Mouse (Mus musculus) adrenal gland (tissue): ENCODE measurements around the gene Dock4.
"Not testable (repeated sequence)": the region's sequence is repeated elsewhere in the genome, so short reads cannot be mapped to it uniquely, and the experiment has no call there.

Experiments
- intact Hi-C: fragments of 180-260 bp; cut with DNase I; formaldehyde crosslinking; loops from one replicate; pipeline ENCODE4 v1.15.1; 2025

Gene Dock4

DNA sequence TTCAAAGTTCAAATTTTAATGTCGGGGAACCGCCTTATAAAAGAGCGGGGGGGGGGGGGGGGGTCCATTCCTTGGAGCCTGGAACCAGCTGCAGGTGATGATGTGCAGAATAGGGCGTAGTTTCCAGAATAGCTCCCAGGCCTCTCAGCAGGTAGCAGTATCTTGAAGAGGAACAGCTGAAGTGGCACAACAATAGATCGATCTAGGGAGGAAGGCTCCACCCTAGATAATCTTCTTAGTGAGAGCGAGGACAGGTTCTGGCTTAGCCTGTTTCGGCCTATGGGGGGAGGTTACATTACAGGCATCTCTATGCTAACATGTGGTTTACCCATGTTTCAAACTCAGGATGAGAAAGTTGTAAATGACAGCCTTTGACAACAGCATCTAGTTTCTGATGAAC lies 411.7 kb downstream of the Dock4 start:
- intact Hi-C loops, result no loop called here

DNA sequence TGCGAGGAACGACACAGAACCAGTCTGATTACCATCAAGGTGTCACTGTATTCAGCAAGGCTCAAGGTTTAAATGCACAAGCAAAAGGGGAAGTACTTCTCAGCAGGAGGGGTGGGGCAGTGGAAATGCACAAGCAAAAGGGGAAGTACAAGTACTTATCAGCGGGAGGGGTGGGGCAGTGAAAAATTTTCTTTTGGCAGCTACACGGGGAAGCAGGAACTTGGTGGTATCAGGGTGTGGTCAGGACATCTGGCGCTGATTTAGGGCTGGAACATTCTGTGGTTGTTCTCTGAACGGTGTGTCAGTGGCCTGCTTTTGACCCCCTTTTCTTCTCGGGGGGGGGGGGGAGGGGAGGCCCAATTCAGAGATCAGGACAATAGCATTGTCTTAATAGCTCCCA lies 413.0 kb downstream of the Dock4 start:
- intact Hi-C loops, result not testable (repeated sequence)

DNA sequence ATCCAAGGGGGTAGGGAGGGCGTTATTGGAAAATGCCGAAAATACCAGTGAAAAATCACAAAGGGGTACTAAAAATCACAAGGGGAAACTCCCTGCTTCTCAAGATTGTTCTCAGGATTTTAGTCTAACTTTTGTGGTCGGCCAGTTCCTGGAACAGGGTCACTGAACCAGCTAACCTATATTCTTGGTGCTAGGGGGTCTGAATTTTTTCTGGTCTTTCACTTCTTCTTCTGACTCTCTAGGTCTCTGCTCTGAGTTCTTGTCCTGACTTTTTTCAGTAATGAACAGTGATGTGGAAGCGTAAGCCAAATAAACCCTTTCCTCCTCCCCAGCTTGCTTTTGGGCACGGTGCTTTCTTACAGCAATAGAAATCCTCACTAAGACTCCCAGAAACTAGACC lies 424.6 kb downstream of the Dock4 start:
- intact Hi-C loops, result no loop called here

DNA sequence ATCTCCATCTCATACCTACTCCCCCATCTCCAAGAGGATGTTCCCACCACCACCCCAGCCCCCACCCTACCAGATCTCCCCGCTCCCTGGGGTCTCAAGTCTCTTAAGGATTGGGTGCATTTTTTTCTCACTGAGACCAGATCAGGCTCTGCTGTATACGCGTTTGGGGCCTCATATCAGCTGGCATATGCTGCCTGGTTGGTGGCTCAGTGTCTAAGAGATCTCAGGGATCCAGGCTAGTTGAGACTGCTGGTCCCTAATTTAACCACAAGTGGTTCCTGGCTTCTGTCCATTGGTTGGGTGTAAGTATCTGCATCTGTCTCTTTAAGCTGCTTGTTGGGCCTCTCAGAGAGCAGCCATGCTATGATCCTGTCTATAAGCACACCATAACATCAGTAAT lies 427.0 kb downstream of the Dock4 start:
- intact Hi-C loops, result no loop called here

DNA sequence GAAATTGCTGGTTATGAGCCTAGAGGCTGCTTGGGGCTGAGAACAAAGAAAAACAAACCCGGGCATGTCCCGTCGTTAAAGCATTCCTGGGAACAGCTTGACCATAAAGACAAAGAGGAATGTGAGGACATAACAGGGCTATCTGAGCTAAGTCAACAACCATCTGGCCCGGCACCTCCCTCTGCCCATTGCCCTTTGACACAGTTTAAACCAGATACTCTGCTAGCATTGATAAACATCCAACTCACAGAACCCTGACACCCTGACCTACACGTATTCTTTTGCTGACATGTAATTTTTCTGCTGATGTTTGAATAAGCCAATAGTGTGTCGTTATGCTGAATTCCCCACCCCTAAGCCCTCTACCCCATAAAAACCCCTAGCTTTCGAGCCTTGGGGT lies 427.5 kb downstream of the Dock4 start:
- intact Hi-C loops, result not testable (repeated sequence)

DNA sequence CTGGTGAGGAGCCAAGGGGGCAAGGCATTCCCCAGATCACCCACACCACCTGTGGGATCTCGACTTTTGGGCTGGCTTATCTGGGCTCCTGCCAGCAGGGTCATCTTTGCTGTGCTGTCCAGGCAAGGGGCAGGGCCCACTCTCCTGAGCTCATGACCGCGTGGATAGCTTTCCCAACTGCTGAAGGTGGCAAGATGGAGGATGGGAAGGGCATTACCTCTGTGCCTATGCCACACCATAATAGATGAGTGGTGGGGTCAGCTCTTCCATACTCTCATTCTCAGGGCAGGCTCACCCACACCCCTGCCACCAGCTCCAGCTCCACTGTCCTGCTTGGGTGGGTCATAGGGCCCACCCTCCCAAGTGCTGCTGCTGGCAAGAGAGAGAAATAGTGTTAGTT lies 439.2 kb downstream of the Dock4 start:
- intact Hi-C loops, result no loop called here

DNA sequence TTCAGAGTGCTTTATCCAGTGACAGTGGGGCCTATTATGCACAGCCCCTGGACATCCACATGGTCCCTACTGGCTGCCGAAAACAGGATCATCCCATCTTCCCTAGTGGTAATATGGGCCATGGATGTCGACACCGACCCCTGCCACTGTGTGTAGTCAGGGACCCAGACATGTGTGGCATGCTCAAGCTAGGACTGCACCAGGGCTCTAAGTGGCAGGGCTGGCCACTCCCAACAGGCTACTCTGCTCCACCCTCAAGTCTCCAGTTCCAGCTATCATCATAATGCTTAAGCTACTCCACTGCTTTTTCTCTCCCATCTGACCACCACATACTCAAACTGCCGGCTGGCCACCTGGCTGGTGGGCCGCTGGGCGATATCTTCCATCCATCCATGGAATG lies 439.6 kb downstream of the Dock4 start:
- intact Hi-C loops, result no loop called here

DNA sequence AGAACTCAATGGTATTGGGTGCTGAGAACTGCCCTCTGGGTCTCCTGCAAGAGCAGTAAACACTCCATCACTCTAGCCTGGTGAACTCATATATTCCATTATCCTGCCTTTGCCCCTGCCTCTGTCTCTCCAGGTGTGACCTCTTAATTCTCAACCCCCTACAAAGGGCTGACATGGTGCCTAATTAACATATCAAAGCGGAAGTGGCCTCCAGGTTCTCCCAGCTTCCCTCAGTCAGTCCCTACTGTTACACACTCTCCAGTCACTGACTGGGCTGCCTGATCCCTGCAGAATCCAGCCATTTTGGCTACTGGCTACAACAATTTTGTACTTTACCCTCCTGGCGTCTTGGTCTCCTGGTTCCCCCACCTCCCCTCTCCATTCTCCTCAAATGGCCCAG lies 441.7 kb downstream of the Dock4 start:
- intact Hi-C loops, result no loop called here

DNA sequence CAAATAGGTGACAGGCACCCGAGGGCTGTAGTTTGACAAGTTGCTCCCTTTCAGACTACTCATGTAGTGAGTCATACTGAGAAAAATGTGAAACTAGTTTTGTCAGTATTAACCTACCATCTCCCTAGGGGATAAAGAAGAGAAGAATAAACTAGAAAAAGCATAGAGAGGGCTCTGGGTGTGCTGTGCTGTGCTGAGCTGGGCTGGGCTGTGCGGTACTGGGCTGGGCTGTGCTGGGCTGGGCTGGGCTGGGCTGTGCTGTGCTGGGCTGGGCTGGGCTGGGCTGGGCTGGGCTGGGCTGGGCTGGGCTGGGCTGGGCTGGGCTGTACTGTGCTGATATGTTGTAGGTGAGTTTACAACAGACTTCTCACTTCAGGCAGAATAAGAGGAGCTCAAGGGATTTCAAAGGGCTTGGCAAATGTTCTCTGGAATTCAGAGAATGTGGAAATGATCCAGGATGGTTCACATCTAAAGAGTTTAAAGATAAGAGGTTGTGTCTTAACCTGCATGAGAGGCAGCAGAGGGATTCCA lies 442.6 kb downstream of the Dock4 start:
- intact Hi-C loops, result no loop called here

DNA sequence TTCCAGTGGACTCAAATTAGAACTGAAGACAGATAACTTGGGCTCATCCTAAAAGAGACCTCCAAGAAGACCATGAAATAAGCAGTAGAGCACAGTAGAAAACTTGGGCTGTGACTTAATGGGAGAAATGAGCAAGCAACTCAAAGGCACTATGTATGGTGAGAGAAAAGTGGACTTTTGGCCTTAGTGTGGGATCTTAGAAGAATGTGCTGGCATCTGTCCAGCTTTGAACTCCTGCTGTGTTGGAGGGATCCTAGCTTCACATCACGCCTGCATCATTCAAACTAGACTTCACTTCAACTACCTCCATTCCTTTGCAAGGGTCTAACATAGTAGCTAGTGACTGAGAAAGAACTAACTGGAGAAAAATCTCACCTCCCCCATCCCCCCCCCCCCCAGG lies 443.1 kb downstream of the Dock4 start:
- intact Hi-C loops, result no loop called here

DNA sequence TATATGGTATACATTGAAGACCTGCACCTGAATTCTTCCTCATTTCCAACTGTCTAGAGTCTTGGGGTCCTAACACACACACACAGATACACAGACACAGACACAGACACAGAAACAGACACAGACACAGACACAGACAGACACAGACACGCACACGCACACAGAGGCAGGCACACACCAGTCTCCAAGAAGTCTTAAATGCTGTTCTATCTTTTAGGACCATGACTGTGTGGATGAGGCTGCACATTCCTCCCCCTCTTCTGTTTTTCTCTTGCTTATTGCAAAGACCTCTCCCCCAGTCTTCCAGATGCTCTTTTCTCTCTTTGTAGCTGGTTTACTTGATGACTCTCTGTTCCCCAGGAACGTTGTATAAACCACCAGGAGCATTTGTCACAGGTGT lies 443.8 kb downstream of the Dock4 start:
- intact Hi-C loops, result no loop called here

DNA sequence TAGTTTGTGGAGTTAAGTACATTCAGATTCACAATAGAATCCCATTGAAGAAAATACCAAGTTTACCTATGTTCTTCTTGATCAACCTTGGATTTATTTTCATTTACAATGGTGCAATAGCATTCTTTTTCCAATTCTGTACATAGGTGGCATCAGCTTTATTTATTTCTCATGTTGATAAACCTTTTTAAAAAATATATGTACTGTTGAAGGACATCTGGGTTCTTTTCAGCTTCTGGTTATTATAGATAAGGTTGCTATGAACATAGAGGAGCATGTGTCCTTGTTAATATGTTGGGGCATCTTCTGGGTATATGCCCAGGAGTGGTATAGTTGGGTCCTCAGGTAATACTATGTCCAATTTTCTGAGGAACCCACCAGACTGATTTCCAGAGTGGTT lies 445.4 kb downstream of the Dock4 start:
- intact Hi-C loops, result no loop called here

DNA sequence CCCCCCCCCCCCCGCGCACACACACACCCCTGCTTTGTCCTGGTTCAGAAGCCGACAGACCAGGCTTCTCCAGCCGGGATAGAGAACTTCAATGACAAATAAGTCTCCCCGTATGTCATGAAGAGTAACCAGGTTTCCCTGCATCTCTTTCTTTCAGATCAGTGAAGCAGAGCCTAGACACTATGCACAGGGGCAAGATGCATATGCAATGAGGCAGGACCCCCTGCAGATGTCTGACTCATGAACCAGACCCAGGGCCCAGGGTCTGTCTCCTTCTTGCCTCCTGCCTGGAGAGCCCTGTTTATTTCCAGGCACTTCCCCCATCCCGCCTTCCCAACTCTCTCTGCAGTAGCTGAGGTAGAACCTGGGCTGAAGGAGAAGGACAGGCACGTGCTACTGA lies 448.0 kb downstream of the Dock4 start:
- intact Hi-C loops, result no loop called here

DNA sequence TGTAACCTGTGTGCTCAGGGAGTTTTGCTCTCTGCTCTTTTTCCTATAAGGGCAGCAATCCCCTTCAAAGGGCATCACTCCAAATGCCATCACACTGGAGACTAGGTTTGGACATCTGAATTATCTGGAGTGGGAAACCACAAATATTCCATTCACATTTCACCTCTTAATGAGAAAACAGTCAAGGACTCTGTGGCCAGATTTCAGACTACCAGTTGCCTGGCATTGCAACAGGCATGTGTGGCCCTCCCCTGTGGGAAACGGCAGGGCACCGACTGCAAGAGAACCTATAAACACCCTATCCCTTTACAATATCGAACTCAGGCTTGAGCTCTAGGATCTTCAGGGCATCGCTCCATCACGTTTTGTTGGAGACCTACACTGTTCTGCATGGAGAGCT lies 448.9 kb downstream of the Dock4 start:
- intact Hi-C loops, result no loop called here
